Mouse (Mus musculus) limb, embryonic 12.5 days (tissue): ENCODE data around the gene Hkdc1. TPM values are rescaled to one million over a fixed set of nuclear protein-coding genes. Genes with fewer than 3 reads are reported as not detected.
"Not testable (repeated sequence)": the region's sequence is repeated elsewhere in the genome, so short reads cannot be mapped to it uniquely, and the experiment has no call there.

Experiments used
- ATAC-seq: fragments of 200-750 bp; cut with Nextera tagmentation; 2 replicates; pipeline ENCODE4 v1.8.0; 2017; ENCODE audit warnings: low read depth, moderate TSS enrichment; ENCODE audit not compliant: insufficient number of reproducible peaks, insufficient read depth, low FRiP score, low TSS enrichment
- H3K27ac ChIP-seq: fragments of 300-500 bp; sonication (generic); 2 replicates; pipeline ENCODE4 v1.5.1; 2016; ENCODE audit warnings: mild to moderate bottlenecking, moderate library complexity
- H3K27me3 ChIP-seq: fragments of 300-500 bp; sonication (generic); 2 replicates; pipeline ENCODE4 v1.6.1; 2016; ENCODE audit warnings: mild to moderate bottlenecking, moderate library complexity
- H3K36me3 ChIP-seq: fragments of 300-500 bp; sonication (generic); 2 replicates; pipeline ENCODE4 v1.6.1; 2016; ENCODE audit warnings: mild to moderate bottlenecking, moderate library complexity
- H3K4me1 ChIP-seq: fragments of 300-500 bp; sonication (generic); replicated peaks from 2 replicates; pipeline ENCODE4 v1.6.1; 2016
- H3K4me2 ChIP-seq: fragments of 300-500 bp; sonication (generic); 2 replicates; pipeline ENCODE4 v1.6.1; 2016; ENCODE audit warnings: mild to moderate bottlenecking, moderate library complexity
- H3K4me3 ChIP-seq: fragments of 300-500 bp; sonication (generic); replicated peaks from 2 replicates; pipeline ENCODE4 v1.5.1; 2016; ENCODE audit warnings: mild to moderate bottlenecking
- H3K9ac ChIP-seq: fragments of 300-500 bp; sonication (generic); replicated peaks from 2 replicates; pipeline ENCODE4 v1.6.1; 2016; ENCODE audit warnings: mild to moderate bottlenecking, moderate library complexity
- H3K9me3 ChIP-seq: fragments of 300-500 bp; sonication (generic); 2 replicates; pipeline ENCODE4 v1.6.1; 2016; ENCODE audit warnings: mild to moderate bottlenecking, moderate library complexity
- whole genome bisulfite sequencing: fragments of 180-500 bp; shearing (Covaris S2); methylation state at CpG from one replicate; pipeline ENCODE4 v1.1.7; 2016; 5-methylcytosine and 5-hydroxymethylcytosine counted together
- polyA plus RNA-seq: library from polyadenylated mRNA; unstranded; fragments of >200 nt; fragmentation: Nextera tagmentation; extraction: Ambion mirVana; gene quantifications from 2 replicates; pipeline ENCODE4 v1.2.1, GENCODE M21; 2016

Gene Hkdc1
- polyA plus RNA-seq, result 3.8 and 5.1 TPM in 2 replicates

DNA sequence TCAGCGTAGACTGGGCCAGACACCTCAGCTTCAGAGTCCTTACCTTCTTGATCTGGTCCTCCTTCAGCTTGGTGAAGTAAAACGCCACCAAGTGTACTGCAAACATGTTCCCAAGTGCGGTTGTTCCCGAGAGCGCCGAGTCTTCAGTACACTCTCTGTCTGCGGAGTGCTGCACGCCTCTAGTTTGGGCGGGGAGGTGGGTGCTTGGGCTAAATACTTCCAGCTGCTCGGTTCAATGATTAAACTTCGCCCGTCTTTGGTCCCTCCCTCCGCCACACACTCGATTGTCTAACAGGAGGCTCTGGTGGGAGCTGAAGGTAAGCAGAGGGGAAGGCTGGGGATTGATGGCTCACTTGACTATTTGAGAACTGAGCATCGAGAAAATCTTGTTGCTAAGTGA, at the start of gene Hkdc1:
Gene Hkdc1, minus strand, starts transcription at position 237 of the 400 bp plus-strand sequence.
- no peak within 1 kb of the TSS for H3K4me3 ChIP-seq
- 0 out of 2 replicates have a peak within 1 kb of the TSS, but pooled peaks have one; percentile 12 for H3K9ac ChIP-seq
- H3K4me2 ChIP-seq, result peak within 1 kb of the TSS; percentile 15; the same call in 1 of the 2 replicates
- ATAC-seq, result peak; percentile 48; the same call in 1 of the 2 replicates
- H3K27me3 ChIP-seq, result no peaks in the 10 kb centered on the region
- no peaks in the 10 kb centered on the region for H3K9me3 ChIP-seq
- peaks cover 34% of the 10 kb centered on the region for H3K4me1 ChIP-seq
- no peaks in the 10 kb centered on the region for H3K36me3 ChIP-seq
- peak within 1 kb of the TSS; percentile 56; the same call in 1 of the 2 replicates for H3K27ac ChIP-seq
- WGBS, result 25% methylated on average over 15 of the region's 15 CpGs

DNA sequence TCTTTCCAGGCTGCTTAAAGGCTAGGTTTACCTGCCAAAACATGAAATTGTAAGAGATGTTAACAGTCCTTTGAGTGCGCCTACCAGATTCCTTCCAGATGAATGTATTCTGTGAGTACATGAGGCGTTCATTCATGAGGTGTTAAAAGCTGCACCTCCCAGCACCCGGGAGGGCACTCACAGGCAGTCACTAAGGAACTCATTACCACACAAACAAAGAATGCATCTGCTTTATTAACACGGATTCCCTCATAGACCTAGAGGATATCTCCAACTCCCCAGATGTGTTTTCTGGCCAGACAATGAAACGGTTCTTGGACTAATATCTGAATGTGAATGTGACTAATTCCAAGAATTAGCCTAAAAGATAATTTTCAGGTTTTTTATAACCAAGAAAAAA, 48.8 kb upstream of the Hkdc1 start:
- H3K4me1 ChIP-seq, result no peaks in the 10 kb centered on the region
- H3K9me3 ChIP-seq, result no peaks in the 10 kb centered on the region
- H3K9ac ChIP-seq, result no peak overlapping the region
- no peak overlapping the region for H3K4me2 ChIP-seq
- 53% methylated on average over 5 of the region's 5 CpGs for WGBS
- H3K27me3 ChIP-seq, result no peaks in the 10 kb centered on the region
- peaks cover 10% of the 10 kb centered on the region; the same call in 1 of the 2 replicates for H3K36me3 ChIP-seq
- H3K4me3 ChIP-seq, result no peak overlapping the region
- ATAC-seq, result no peak
- H3K27ac ChIP-seq, result no peak overlapping the region

DNA sequence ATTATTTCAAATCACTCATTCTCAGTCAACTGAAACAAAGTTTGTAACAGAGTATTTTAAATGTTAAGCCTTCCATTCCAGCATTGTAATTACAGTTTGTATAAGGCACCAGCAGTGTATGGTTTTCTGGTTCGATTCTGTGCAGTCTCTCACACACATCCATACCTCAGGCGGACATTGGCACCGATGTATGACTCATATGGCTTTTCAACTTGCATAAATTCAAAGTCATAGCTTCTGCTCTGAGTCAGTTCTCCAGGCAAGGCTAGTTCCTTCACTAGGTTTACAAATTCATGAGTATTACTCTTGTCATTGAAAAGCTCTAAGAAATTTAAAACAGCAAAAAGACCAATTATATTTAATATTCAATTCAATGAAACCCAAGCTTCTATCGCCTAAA, 47.4 kb upstream of the Hkdc1 start:
- H3K9me3 ChIP-seq, result no peaks in the 10 kb centered on the region
- no peak overlapping the region for H3K9ac ChIP-seq
- no peak overlapping the region for H3K4me3 ChIP-seq
- no peak overlapping the region for H3K27ac ChIP-seq
- no peaks in the 10 kb centered on the region for H3K27me3 ChIP-seq
- peaks cover 10% of the 10 kb centered on the region; the same call in 1 of the 2 replicates for H3K36me3 ChIP-seq
- 89% methylated on average over 4 of the region's 4 CpGs for WGBS
- no peak overlapping the region for H3K4me2 ChIP-seq
- no peaks in the 10 kb centered on the region for H3K4me1 ChIP-seq
- no peak for ATAC-seq

DNA sequence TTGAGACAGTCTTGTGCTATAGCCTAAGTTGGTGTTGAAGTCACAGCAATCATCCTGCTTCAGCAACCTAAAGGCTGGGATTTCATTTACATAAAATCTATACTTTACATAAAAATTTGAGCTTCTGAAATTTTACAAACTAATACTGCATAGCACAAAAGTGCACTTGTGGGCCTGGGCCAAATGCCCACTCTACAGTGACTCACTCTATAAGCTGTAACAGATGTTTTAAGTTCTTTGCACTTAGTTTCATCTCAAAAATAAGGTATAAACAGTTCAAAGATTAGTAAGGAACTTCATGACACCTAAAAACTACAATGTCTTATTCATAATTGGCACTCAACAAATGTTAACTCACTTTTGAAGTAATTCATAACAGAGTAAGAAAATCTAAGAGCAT, 39.0 kb upstream of the Hkdc1 start:
- no peaks in the 10 kb centered on the region for H3K4me1 ChIP-seq
- ATAC-seq, result no peak
- H3K36me3 ChIP-seq, result peaks cover 67% of the 10 kb centered on the region

DNA sequence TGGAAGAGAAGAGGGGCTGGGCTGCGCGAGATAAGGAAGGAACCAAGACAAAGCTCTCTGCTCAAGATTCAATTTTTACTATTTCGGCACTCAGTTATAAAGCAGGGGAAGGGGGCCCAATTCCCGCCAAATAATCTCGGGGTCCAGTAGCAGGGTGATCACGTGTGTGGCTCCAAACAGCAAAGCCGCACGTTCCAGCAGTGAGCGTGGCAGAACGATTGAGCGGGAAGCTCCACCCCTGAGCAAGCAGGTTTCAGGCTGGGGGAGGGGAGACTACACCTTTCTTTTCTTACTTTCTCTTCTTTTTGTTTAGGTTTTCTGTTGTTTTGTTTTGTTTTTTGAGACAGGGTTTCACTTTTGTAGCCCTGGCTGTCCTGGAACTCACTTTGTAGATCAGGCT, 29.7 kb upstream of the Hkdc1 start:
- not testable (repeated sequence) for H3K27me3 ChIP-seq, H3K9ac ChIP-seq, H3K27ac ChIP-seq, H3K4me2 ChIP-seq, H3K9me3 ChIP-seq, ATAC-seq, H3K4me3 ChIP-seq
- H3K36me3 ChIP-seq, result peaks cover 29% of the 10 kb centered on the region
- peaks cover 14% of the 10 kb centered on the region for H3K4me1 ChIP-seq
- 71% methylated on average over 11 of the region's 11 CpGs for WGBS

More for the DNA sequence above, 39.0 kb upstream of the Hkdc1 start:
- H3K27me3 ChIP-seq, result no peaks in the 10 kb centered on the region
- no peaks in the 10 kb centered on the region for H3K9me3 ChIP-seq
- H3K27ac ChIP-seq, result no peak overlapping the region
- no peak overlapping the region for H3K9ac ChIP-seq
- H3K4me2 ChIP-seq, result no peak overlapping the region
- no peak overlapping the region for H3K4me3 ChIP-seq

DNA sequence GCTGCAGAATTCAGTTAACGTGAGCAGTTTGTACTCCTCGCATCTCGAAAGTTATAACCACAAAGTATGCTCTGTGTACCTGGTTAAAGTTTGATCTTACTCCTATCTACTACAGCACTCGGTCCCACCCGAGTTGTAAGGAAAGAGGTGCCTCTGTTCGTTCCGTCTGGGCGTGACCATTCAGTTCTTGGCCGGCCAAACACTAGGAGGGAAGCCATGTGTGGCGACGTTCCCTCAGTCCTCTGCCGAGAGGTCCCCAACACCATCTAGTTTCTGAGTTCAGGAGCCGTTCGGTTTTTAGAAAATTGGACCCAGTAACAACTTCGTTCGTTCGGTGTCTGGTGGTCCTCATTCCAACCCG, 28.0 kb upstream of the Hkdc1 start:
- no peaks in the 10 kb centered on the region for H3K9me3 ChIP-seq
- peak overlapping the region; percentile 88 for H3K4me3 ChIP-seq
- H3K36me3 ChIP-seq, result peaks cover 31% of the 10 kb centered on the region
- peak overlapping the region; percentile 77; the same call in 1 of the 2 replicates for H3K27ac ChIP-seq
- peaks cover 14% of the 10 kb centered on the region for H3K4me1 ChIP-seq
- WGBS, result 41% methylated on average over 18 of the region's 18 CpGs
- 0 out of 2 replicates have a peak, but pooled peaks have one; percentile 4 for ATAC-seq
- peak overlapping the region; percentile 60 for H3K4me2 ChIP-seq
- H3K27me3 ChIP-seq, result no peaks in the 10 kb centered on the region
- peak overlapping the region; percentile 93 for H3K9ac ChIP-seq

DNA sequence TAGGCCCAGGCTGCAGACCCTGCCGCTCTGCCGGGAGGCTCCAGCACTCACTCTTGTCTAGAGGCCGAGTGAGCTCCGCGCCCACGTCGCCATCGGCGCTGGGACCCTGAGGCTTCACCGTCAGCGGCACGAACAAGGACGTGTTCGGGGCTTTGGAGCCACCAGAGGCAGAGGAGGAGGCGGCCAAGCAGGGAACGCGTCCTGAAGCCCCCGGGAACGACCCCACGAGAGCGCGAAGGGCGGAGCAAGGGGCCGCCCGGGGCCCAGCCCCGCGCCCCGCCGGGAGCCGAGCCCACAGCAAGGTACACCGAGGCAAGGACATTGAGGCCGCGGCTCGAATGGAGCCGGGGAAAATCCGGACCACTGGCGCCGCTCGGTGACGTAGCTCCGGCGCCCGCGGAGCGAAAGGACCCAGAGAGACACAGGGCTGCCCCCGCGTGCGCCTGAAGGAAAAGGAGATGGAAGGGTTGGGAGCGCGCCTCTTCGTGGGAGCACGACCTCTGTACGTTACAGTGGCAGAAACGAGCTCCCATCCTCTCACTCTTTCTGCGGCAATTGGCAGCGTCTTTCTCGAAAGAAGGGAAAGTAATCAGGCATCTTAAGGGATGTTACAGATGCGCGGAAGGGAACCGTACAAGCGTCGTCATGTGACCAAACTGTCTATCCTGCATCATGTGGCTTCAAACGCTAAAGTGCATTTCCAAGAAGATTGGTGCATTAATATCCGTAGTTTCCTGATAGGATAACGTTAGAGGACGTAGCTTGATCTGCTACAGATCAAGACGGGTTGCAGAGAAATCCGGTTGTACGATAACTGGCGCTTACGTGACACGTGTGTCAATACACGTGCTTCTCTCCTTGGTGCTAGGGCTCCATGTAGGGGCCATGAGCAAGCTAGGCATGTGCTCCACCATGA, 27.3 kb upstream of the Hkdc1 start, which contains the start of the genes 4930507D05Rik and Supv3l1:
Gene 4930507D05Rik, plus strand, starts transcription at position 126 of the 916 bp plus-strand sequence.
Gene Supv3l1, minus strand, starts transcription at position 375 of the 916 bp plus-strand sequence.
- Histone ChIP-seq H3K4me2 (peak within 1 kb of the TSS; percentile 60), H3K4me1 (peaks cover 14% of the 10 kb centered on the region), H3K27ac (peak within 1 kb of the TSS; percentile 77), H3K9ac (peak within 1 kb of the TSS; percentile 93), H3K4me3 (peak within 1 kb of the TSS; percentile 88), H3K27me3 (no peaks in the 10 kb centered on the region), H3K36me3 (peaks cover 32% of the 10 kb centered on the region), H3K9me3 (no peaks in the 10 kb centered on the region)
- peak; percentile 84 for ATAC-seq
- under 1% methylated on average over 73 of the region's 73 CpGs for WGBS

DNA sequence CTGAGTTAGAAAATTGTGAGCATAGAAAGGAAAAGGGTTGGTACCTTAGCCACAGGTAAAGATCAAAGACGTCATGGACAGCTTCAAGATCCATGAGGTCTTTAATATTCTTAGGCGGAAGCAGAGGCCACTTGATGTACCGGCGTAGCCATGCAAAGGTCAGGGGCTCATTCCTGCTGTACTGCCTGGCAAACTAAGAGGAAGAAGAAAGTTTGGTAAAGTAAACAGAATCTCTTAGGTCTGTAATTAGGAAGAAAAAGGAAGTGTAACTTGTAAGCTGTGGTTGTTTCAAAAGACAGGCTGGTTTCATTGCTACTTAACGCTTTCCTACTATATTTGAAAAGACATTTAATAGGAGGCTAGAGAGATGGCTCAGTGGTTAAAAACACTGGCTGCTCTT, 8.1 kb upstream of the Hkdc1 start:
- 96% methylated on average over 5 of the region's 5 CpGs for WGBS
- no peaks in the 10 kb centered on the region for H3K27me3 ChIP-seq
- no peak overlapping the region for H3K9ac ChIP-seq
- peaks cover 13% of the 10 kb centered on the region for H3K4me1 ChIP-seq
- no peak overlapping the region for H3K4me2 ChIP-seq
- peaks cover 77% of the 10 kb centered on the region for H3K36me3 ChIP-seq
- H3K27ac ChIP-seq, result no peak overlapping the region
- H3K9me3 ChIP-seq, result no peaks in the 10 kb centered on the region
- no peak overlapping the region for H3K4me3 ChIP-seq
- no peak for ATAC-seq

DNA sequence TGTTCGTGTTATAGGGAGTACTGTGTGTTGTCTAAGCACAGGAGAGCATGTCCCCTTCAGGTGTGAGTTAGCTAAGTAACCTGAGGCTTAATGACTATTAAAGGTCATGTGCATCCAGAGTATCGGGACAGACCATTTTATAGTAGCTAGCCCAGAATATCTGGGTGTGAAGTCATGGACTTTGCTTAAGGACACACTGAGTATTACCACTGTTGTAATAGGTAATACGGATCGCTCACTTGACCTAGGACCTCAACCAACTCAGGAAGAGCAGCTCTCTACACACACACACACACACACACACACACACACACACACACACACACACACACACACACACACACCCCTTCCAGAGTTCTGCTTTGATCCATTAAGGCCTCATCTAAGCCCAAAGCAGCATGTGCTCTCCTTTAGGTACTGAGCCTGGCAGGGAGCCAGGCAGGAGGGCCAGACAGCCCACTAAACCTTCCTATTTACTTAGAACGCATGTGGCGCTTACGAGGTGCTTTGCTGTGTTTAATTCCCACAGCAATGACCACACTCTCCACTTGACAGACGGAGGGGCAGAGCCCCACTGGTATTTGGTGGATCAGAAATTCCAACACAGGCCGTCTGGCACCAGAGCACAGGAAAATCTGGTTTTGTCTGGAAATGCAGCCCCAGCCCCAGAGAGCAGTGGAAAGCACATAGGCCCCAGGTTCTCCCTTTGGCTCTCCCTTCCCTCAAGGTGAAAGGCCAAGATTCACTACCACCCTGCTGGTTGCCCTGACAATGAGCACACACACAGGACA, 3.0 kb upstream of the Hkdc1 start:
- Histone ChIP-seq H3K27me3 (no peaks in the 10 kb centered on the region), H3K27ac (peak overlapping the region; percentile 71), H3K36me3 (peaks cover 28% of the 10 kb centered on the region), H3K4me1 (peaks cover 34% of the 10 kb centered on the region), H3K4me2 (no peak overlapping the region), H3K9me3 (no peaks in the 10 kb centered on the region), H3K4me3 (no peak overlapping the region), H3K9ac (no peak overlapping the region)
- ATAC-seq, result peak; percentile 86
- 31% methylated on average over 9 of the region's 9 CpGs for WGBS

DNA sequence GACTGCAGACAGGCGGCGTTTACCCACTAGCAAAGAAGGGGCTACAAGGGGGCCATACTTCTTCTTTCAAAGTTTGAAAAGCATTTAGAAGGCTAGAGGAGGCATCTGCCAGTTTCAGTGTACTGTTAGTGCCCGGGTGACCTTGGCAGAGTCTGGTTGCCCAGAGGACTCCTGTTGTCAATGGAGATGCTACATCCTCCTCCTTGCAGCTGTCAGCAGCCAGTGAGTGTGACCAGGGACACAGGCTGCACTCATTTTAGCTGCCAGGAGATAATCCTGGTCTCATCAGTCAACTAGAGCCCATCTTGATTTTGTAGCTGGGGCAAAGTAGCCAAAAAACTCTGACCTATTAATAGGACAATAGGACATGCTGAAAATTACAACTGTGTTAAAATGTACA, 1.2 kb downstream of the Hkdc1 start:
- Histone ChIP-seq H3K27ac (no peak overlapping the region), H3K4me2 (no peak overlapping the region), H3K9me3 (no peaks in the 10 kb centered on the region), H3K36me3 (no peaks in the 10 kb centered on the region), H3K4me3 (no peak overlapping the region), H3K9ac (no peak overlapping the region), H3K27me3 (no peaks in the 10 kb centered on the region), H3K4me1 (peaks cover 28% of the 10 kb centered on the region)
- 90% methylated on average over 3 of the region's 3 CpGs for WGBS
- ATAC-seq, result no peak

DNA sequence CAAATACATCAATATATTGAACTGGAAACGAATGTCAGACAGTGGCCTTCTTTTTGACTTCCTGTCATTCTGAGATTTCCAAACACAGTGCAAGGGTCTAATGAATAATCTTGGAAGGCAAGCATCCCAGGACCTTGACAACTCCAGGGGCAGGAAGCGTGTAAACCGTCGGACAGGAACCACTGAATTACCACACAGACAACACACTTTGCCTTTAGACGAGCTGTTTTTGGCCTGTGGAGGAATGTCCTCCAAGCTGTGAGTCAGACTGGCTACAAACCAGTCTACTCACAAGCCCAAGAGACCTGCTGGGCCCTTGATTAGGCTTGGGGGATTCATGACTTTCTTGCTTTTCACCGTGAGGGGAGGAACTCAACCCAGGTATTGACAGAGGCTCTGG, 1.9 kb downstream of the Hkdc1 start:
- Histone ChIP-seq H3K4me2 (no peak overlapping the region), H3K27me3 (no peaks in the 10 kb centered on the region), H3K9me3 (no peaks in the 10 kb centered on the region), H3K27ac (no peak overlapping the region), H3K4me1 (peaks cover 20% of the 10 kb centered on the region), H3K36me3 (no peaks in the 10 kb centered on the region), H3K9ac (no peak overlapping the region), H3K4me3 (no peak overlapping the region)
- 69% methylated on average over 6 of the region's 6 CpGs for WGBS
- ATAC-seq, result no peak
